Comparison of ENCODE assay signal across 8 mouse cellular contexts in genomic region chr10:42613639-42614381, GRCm38 (mm10). TPM values are rescaled to one million over a fixed set of nuclear protein-coding genes. Genes with fewer than 3 reads are reported as not detected.
DNase-seq lines count a peak whose midpoint lies in the region; ATAC-seq lines count a peak whose summit lies in the region.

No protein-coding gene starts in this region.

- H3K9me3 ChIP-seq in lung, embryonic 15.5 days: no peaks in the 10 kb centered on the region
- no peaks in the 10 kb centered on the region for H3K9me3 ChIP-seq in embryonic facial prominence, embryonic 11.5 days (replicated peaks; ENCODE audit: control insufficient read depth, low read length)
- no peaks in the 10 kb centered on the region; the same call in 1 of the 2 replicates for H3K9me3 ChIP-seq in intestine, embryonic 16.5 days (ENCODE audit: control insufficient read depth, low read length)

- WGBS in lung, embryonic 15.5 days: under 1% methylated on average over 34 of the region's 40 CpGs
- WGBS in embryonic facial prominence, embryonic 11.5 days: under 1% methylated on average over 40 of the region's 40 CpGs
- WGBS in intestine, embryonic 16.5 days: 1% methylated on average over 35 of the region's 40 CpGs

- H3K4me3 ChIP-seq in lung, embryonic 15.5 days: peak overlapping the region; percentile 42
- H3K4me3 ChIP-seq in embryonic facial prominence, embryonic 11.5 days (ENCODE audit: low read depth, low read length): peak overlapping the region; percentile 34
- H3K4me3 ChIP-seq in intestine, embryonic 16.5 days (ENCODE audit: low read length): peak overlapping the region; percentile 39

- H3K27ac ChIP-seq in lung, embryonic 15.5 days: no peak overlapping the region
- no peak overlapping the region for H3K27ac ChIP-seq in embryonic facial prominence, embryonic 11.5 days (replicated peaks; ENCODE audit: low read depth, low read length)
- no peak overlapping the region for H3K27ac ChIP-seq in intestine, embryonic 16.5 days (ENCODE audit: low read length)

- no peak overlapping the region for H3K9ac ChIP-seq in lung, embryonic 15.5 days
- H3K9ac ChIP-seq in embryonic facial prominence, embryonic 11.5 days (replicated peaks; ENCODE audit: low read length): peak overlapping the region; percentile 15; the same call in 1 of the 2 replicates
- peak overlapping the region; percentile 1; the same call in 1 of the 2 replicates for H3K9ac ChIP-seq in intestine, embryonic 16.5 days (ENCODE audit: low read depth, low read length)

- ATAC-seq in lung, embryonic 15.5 days (ENCODE audit: borderline replicate concordance, extremely low read depth, low FRiP score, low TSS enrichment): peak; percentile 49; the same call in 1 of the 2 replicates
- ATAC-seq in embryonic facial prominence, embryonic 11.5 days (replicated peaks; ENCODE audit: insufficient number of reproducible peaks, low FRiP score, low TSS enrichment, low read depth): peak; percentile 59
- peak; percentile 59; the same call in 1 of the 2 replicates for ATAC-seq in intestine, embryonic 16.5 days

- DNase-seq in lung, postnatal 25 days (ENCODE audit: low spot score): no peak
- peak; percentile 80 for DNase-seq in embryonic facial prominence, embryonic 11.5 days (ENCODE audit: low spot score)
- peak; percentile 75 for DNase-seq in neural tube, embryonic 10.5 days (ENCODE audit: extremely low spot score, low spot score)
- DNase-seq in spleen, adult 12 weeks (ENCODE audit: low spot score): no peak
- no peak for DNase-seq in right cerebral cortex, adult 2 months (ENCODE audit: low spot score in 2 of 2)
- DNase-seq in cerebellum, adult 9-11 months: no peak

- peaks cover 82% of the 10 kb centered on the region for H3K27me3 ChIP-seq in lung, embryonic 15.5 days
- H3K27me3 ChIP-seq in embryonic facial prominence, embryonic 11.5 days (ENCODE audit: control insufficient read depth, insufficient read depth, low read length): peaks cover 47% of the 10 kb centered on the region
- H3K27me3 ChIP-seq in intestine, embryonic 16.5 days (replicated peaks; ENCODE audit: control insufficient read depth, insufficient read depth, low read length): peaks cover 42% of the 10 kb centered on the region

- no peaks in the 10 kb centered on the region for H3K36me3 ChIP-seq in lung, embryonic 15.5 days
- H3K36me3 ChIP-seq in embryonic facial prominence, embryonic 11.5 days (replicated peaks; ENCODE audit: control insufficient read depth, insufficient read depth, low read depth, low read length): no peaks in the 10 kb centered on the region
- H3K36me3 ChIP-seq in intestine, embryonic 16.5 days (ENCODE audit: control insufficient read depth, insufficient read depth, low read length): no peaks in the 10 kb centered on the region

- H3K4me2 ChIP-seq in lung, embryonic 15.5 days: peak overlapping the region; percentile 80
- peak overlapping the region; percentile 72 for H3K4me2 ChIP-seq in embryonic facial prominence, embryonic 11.5 days (ENCODE audit: low read depth, low read length)
- H3K4me2 ChIP-seq in intestine, embryonic 16.5 days (ENCODE audit: low read depth, low read length): peak overlapping the region; percentile 54

- H3K4me1 ChIP-seq in lung, embryonic 15.5 days: 0 out of 2 replicates have a peak, but pooled peaks cover 6% of the 10 kb centered on the region
- H3K4me1 ChIP-seq in embryonic facial prominence, embryonic 11.5 days (ENCODE audit: control insufficient read depth, insufficient read depth, low read length): no peaks in the 10 kb centered on the region
- H3K4me1 ChIP-seq in intestine, embryonic 16.5 days (ENCODE audit: control insufficient read depth, insufficient read depth, low read length): peaks cover 4% of the 10 kb centered on the region; the same call in 1 of the 2 replicates

RNA-seq across cellular contexts. Expression of gene Ostm1, which starts 30.2 kb away (rescaled TPM):
- 12.4 and 13.8 TPM in 2 replicates for polyA plus RNA-seq in lung, embryonic 15.5 days (2015; fragmentation: Nextera tagmentation; extraction: Ambion mirVana)
- 15.5 and 16.0 TPM in 2 replicates for polyA plus RNA-seq in embryonic facial prominence, embryonic 11.5 days (2014; fragmentation: Nextera tagmentation; extraction: Ambion mirVana)
- polyA plus RNA-seq in intestine, embryonic 16.5 days (2015; fragmentation: Nextera tagmentation; extraction: Ambion mirVana): 17.0 and 19.4 TPM in 2 replicates

RNA-seq across cellular contexts. Expression of gene Nr2e1, which starts 30.4 kb away (rescaled TPM):
- not detected in 2 replicates for polyA plus RNA-seq in lung, embryonic 15.5 days (2015; fragmentation: Nextera tagmentation; extraction: Ambion mirVana)
- 8.6 and 11.8 TPM in 2 replicates for polyA plus RNA-seq in embryonic facial prominence, embryonic 11.5 days (2014; fragmentation: Nextera tagmentation; extraction: Ambion mirVana)
- not detected in 2 replicates for polyA plus RNA-seq in intestine, embryonic 16.5 days (2015; fragmentation: Nextera tagmentation; extraction: Ambion mirVana)

Comparison
In these comparisons a context has a peak if more than half of its experiments do, and no peak if none do; other contexts are left out.
1. DNase-seq: peak in embryonic facial prominence, embryonic 11.5 days (single experiment) and neural tube, embryonic 10.5 days (single experiment); none in lung, postnatal 25 days (single experiment), spleen, adult 12 weeks (single experiment), right cerebral cortex, adult 2 months (0 of 2) and cerebellum, adult 9-11 months (single experiment).
2. Peak in every context shown above with its lines, with median percentiles within 50 percentile points of each other: ATAC-seq, H3K4me2 ChIP-seq and H3K4me3 ChIP-seq.